Mouse (Mus musculus): ENCODE data around the gene Stat5b. TPM values are rescaled to one million over a fixed set of nuclear protein-coding genes. Genes with fewer than 3 reads are reported as not detected.

Gene Stat5b
- polyA plus RNA-seq, 1 experiment from 2014 or later, result 11.4 TPM

GRCm38 (mm10) chr11:100887764-100888163 is 37.2 kb upstream of the Stat5b start:
- Histone ChIP-seq H3K4me3 (no peak overlapping the region), H3K36me3 (no peaks in the 10 kb centered on the region), H3K27me3 (no peaks in the 10 kb centered on the region), H3K4me1 (peaks cover 8% of the 10 kb centered on the region), H3K9ac (replicated peaks) (no peak overlapping the region), H3K9me3 (no peaks in the 10 kb centered on the region), H3K4me2 (replicated peaks) (no peak overlapping the region), H3K27ac (replicated peaks) (no peak overlapping the region)
- WGBS, result 87% methylated on average over 3 of the region's 3 CpGs
- ATAC-seq (replicated peaks), result no peak

GRCm38 (mm10) chr11:100887236-100887635 is 36.7 kb upstream of the Stat5b start:
- Histone ChIP-seq H3K27ac (replicated peaks) (no peak overlapping the region), H3K27me3 (no peaks in the 10 kb centered on the region), H3K4me1 (peaks cover 8% of the 10 kb centered on the region), H3K36me3 (no peaks in the 10 kb centered on the region), H3K9ac (replicated peaks) (no peak overlapping the region), H3K4me2 (replicated peaks) (no peak overlapping the region), H3K9me3 (no peaks in the 10 kb centered on the region), H3K4me3 (no peak overlapping the region)
- 81% methylated on average over 4 of the region's 4 CpGs for WGBS
- no peak for ATAC-seq (replicated peaks)

GRCm38 (mm10) chr11:100886188-100886740 is 35.7 kb upstream of the Stat5b start:
- Histone ChIP-seq H3K4me2 (replicated peaks) (no peak overlapping the region), H3K9ac (replicated peaks) (no peak overlapping the region), H3K36me3 (no peaks in the 10 kb centered on the region), H3K9me3 (no peaks in the 10 kb centered on the region), H3K27me3 (no peaks in the 10 kb centered on the region), H3K4me1 (peaks cover 8% of the 10 kb centered on the region), H3K4me3 (no peak overlapping the region), H3K27ac (replicated peaks) (no peak overlapping the region)
- ATAC-seq (replicated peaks), result no peak
- 77% methylated on average over 8 of the region's 8 CpGs for WGBS

GRCm38 (mm10) chr11:100885472-100885871 is 34.9 kb upstream of the Stat5b start:
- no peaks in the 10 kb centered on the region for H3K9me3 ChIP-seq
- no peaks in the 10 kb centered on the region for H3K27me3 ChIP-seq
- H3K4me2 ChIP-seq (replicated peaks), result no peak overlapping the region
- no peak overlapping the region for H3K9ac ChIP-seq (replicated peaks)
- H3K4me1 ChIP-seq, result peaks cover 2% of the 10 kb centered on the region; the same call in 1 of the 2 replicates
- H3K36me3 ChIP-seq, result no peaks in the 10 kb centered on the region
- ATAC-seq (replicated peaks), result no peak
- no peak overlapping the region for H3K27ac ChIP-seq (replicated peaks)
- H3K4me3 ChIP-seq, result no peak overlapping the region

- H3K27ac ChIP-seq (replicated peaks), result no peak overlapping the region
- H3K36me3 ChIP-seq, result no peaks in the 10 kb centered on the region
- H3K4me1 ChIP-seq, result no peaks in the 10 kb centered on the region
- no peaks in the 10 kb centered on the region for H3K27me3 ChIP-seq
- no peak overlapping the region for H3K9ac ChIP-seq (replicated peaks)
- H3K9me3 ChIP-seq, result no peaks in the 10 kb centered on the region
- H3K4me3 ChIP-seq, result no peak overlapping the region
- no peak overlapping the region for H3K4me2 ChIP-seq (replicated peaks)
- WGBS, result 91% methylated on average over 10 of the region's 10 CpGs
- ATAC-seq (replicated peaks), result no peak
Measured at GRCm38 (mm10) chr11:100883640-100884039, 33.1 kb upstream of the Stat5b start.

- 83% methylated on average over 15 of the region's 15 CpGs for WGBS
- ATAC-seq (replicated peaks), result no peak
- H3K27me3 ChIP-seq, result no peaks in the 10 kb centered on the region
Measured at GRCm38 (mm10) chr11:100879321-100880078, 29.0 kb upstream of the Stat5b start.

GRCm38 (mm10) chr11:100875761-100876160 is 25.2 kb upstream of the Stat5b start:
- 80% methylated on average over 3 of the region's 3 CpGs for WGBS
- Histone ChIP-seq H3K27me3 (0 out of 2 replicates have a peak, but pooled peaks cover 7% of the 10 kb centered on the region), H3K27ac (replicated peaks) (no peak overlapping the region), H3K9ac (replicated peaks) (no peak overlapping the region), H3K36me3 (no peaks in the 10 kb centered on the region), H3K4me3 (no peak overlapping the region), H3K4me2 (replicated peaks) (no peak overlapping the region), H3K4me1 (no peaks in the 10 kb centered on the region), H3K9me3 (no peaks in the 10 kb centered on the region)
- no peak for ATAC-seq (replicated peaks)

More at GRCm38 (mm10) chr11:100879321-100880078, 29.0 kb upstream of the Stat5b start:
- Histone ChIP-seq H3K4me3 (no peak overlapping the region), H3K27ac (replicated peaks) (no peak overlapping the region), H3K4me2 (replicated peaks) (no peak overlapping the region), H3K9ac (replicated peaks) (no peak overlapping the region), H3K9me3 (no peaks in the 10 kb centered on the region), H3K4me1 (no peaks in the 10 kb centered on the region), H3K36me3 (no peaks in the 10 kb centered on the region)

GRCm38 (mm10) chr11:100870968-100871350 is 20.4 kb upstream of the Stat5b start:
- Histone ChIP-seq H3K27me3 (peaks cover 10% of the 10 kb centered on the region; the same call in 1 of the 2 replicates), H3K4me2 (replicated peaks) (no peak overlapping the region), H3K36me3 (no peaks in the 10 kb centered on the region), H3K4me3 (no peak overlapping the region), H3K9me3 (no peaks in the 10 kb centered on the region), H3K9ac (replicated peaks) (no peak overlapping the region), H3K4me1 (peaks cover 9% of the 10 kb centered on the region; the same call in 1 of the 2 replicates), H3K27ac (replicated peaks) (no peak overlapping the region)
- WGBS, result 79% methylated on average over 8 of the region's 8 CpGs
- ATAC-seq (replicated peaks), result no peak

- no peaks in the 10 kb centered on the region for H3K9me3 ChIP-seq
- WGBS, result 64% methylated on average over 10 of the region's 10 CpGs
- H3K9ac ChIP-seq (replicated peaks), result no peak overlapping the region
- peaks cover 9% of the 10 kb centered on the region; the same call in 1 of the 2 replicates for H3K4me1 ChIP-seq
- H3K4me2 ChIP-seq (replicated peaks), result no peak overlapping the region
- H3K36me3 ChIP-seq, result no peaks in the 10 kb centered on the region
- no peak overlapping the region for H3K27ac ChIP-seq (replicated peaks)
- peaks cover 10% of the 10 kb centered on the region; the same call in 1 of the 2 replicates for H3K27me3 ChIP-seq
- ATAC-seq (replicated peaks), result peak; percentile 46; the same call in 1 of the 2 replicates
- no peak overlapping the region for H3K4me3 ChIP-seq
Measured at GRCm38 (mm10) chr11:100870256-100870967, 19.9 kb upstream of the Stat5b start.

- H3K27me3 ChIP-seq, result peaks cover 37% of the 10 kb centered on the region
- H3K36me3 ChIP-seq, result no peaks in the 10 kb centered on the region
- H3K9ac ChIP-seq (replicated peaks), result no peak overlapping the region
- no peaks in the 10 kb centered on the region for H3K9me3 ChIP-seq
- H3K4me2 ChIP-seq (replicated peaks), result no peak overlapping the region
- peaks cover 9% of the 10 kb centered on the region; the same call in 1 of the 2 replicates for H3K4me1 ChIP-seq
- H3K4me3 ChIP-seq, result no peak overlapping the region
- WGBS, result 88% methylated on average over 7 of the region's 7 CpGs
- no peak overlapping the region for H3K27ac ChIP-seq (replicated peaks)
- ATAC-seq (replicated peaks), result no peak
Measured at GRCm38 (mm10) chr11:100865618-100866017, 15.1 kb upstream of the Stat5b start.

GRCm38 (mm10) chr11:100863141-100863540 is 12.6 kb upstream of the Stat5b start:
- 87% methylated on average over 10 of the region's 10 CpGs for WGBS
- Histone ChIP-seq H3K4me2 (replicated peaks) (no peak overlapping the region), H3K27ac (replicated peaks) (no peak overlapping the region), H3K9me3 (no peaks in the 10 kb centered on the region), H3K27me3 (peaks cover 61% of the 10 kb centered on the region), H3K36me3 (no peaks in the 10 kb centered on the region), H3K4me1 (peaks cover 13% of the 10 kb centered on the region), H3K4me3 (no peak overlapping the region), H3K9ac (replicated peaks) (no peak overlapping the region)
- ATAC-seq (replicated peaks), result no peak

GRCm38 (mm10) chr11:100861836-100862235 is 11.3 kb upstream of the Stat5b start:
- no peaks in the 10 kb centered on the region for H3K9me3 ChIP-seq
- H3K27me3 ChIP-seq, result peaks cover 70% of the 10 kb centered on the region
- H3K4me2 ChIP-seq (replicated peaks), result no peak overlapping the region
- H3K36me3 ChIP-seq, result no peaks in the 10 kb centered on the region
- no peak overlapping the region for H3K9ac ChIP-seq (replicated peaks)
- no peak overlapping the region for H3K27ac ChIP-seq (replicated peaks)
- no peak overlapping the region for H3K4me3 ChIP-seq
- ATAC-seq (replicated peaks), result no peak
- peaks cover 13% of the 10 kb centered on the region for H3K4me1 ChIP-seq
- 37% methylated on average over 3 of the region's 3 CpGs for WGBS

All from forebrain, embryonic 15.5 days (tissue).